Mouse (Mus musculus): ENCODE results near the gene Slc10a7. TPM values are rescaled to one million over a fixed set of nuclear protein-coding genes. Genes with fewer than 3 reads are reported as not detected.

Slc10a7 gene
- polyA plus RNA-seq, 1 experiment from 2014 or later = 19.7 TPM

GRCm38 (mm10) chr8:78719279-78720040, 210.3 kb downstream of the Slc10a7 start:
- no peaks in the 10 kb centered on the region for H3K27me3 ChIP-seq
- H3K36me3 ChIP-seq = 0 out of 2 replicates have a peak, but pooled peaks cover 7% of the 10 kb centered on the region
- H3K9ac ChIP-seq = no peak overlapping the region
- no peak for ATAC-seq (ENCODE audit: insufficient number of reproducible peaks, low FRiP score, low TSS enrichment, low read depth)
- H3K9me3 ChIP-seq (replicated peaks) = no peaks in the 10 kb centered on the region
- 86% methylated on average over 10 of the region's 10 CpGs for WGBS
- H3K4me3 ChIP-seq (replicated peaks) = no peak overlapping the region
- no peaks in the 10 kb centered on the region for H3K4me1 ChIP-seq
- no peak overlapping the region for H3K27ac ChIP-seq (replicated peaks)
- H3K4me2 ChIP-seq (replicated peaks) = no peak overlapping the region

- WGBS = 67% methylated on average over 8 of the region's 8 CpGs
- H3K9ac ChIP-seq = no peak overlapping the region
- no peaks in the 10 kb centered on the region for H3K27me3 ChIP-seq
- H3K4me2 ChIP-seq (replicated peaks) = no peak overlapping the region
- H3K4me1 ChIP-seq = no peaks in the 10 kb centered on the region
- H3K4me3 ChIP-seq (replicated peaks) = no peak overlapping the region
- H3K36me3 ChIP-seq = 0 out of 2 replicates have a peak, but pooled peaks cover 7% of the 10 kb centered on the region
- ATAC-seq (ENCODE audit: insufficient number of reproducible peaks, low FRiP score, low TSS enrichment, low read depth) = no peak
- H3K27ac ChIP-seq (replicated peaks) = no peak overlapping the region
- H3K9me3 ChIP-seq (replicated peaks) = no peaks in the 10 kb centered on the region
These were observed 210.9 kb downstream of the Slc10a7 start for GRCm38 (mm10) chr8:78720041-78720414.

- no peaks in the 10 kb centered on the region for H3K9me3 ChIP-seq (replicated peaks)
- H3K27me3 ChIP-seq = no peaks in the 10 kb centered on the region
- H3K4me2 ChIP-seq (replicated peaks) = no peak overlapping the region
- no peak overlapping the region for H3K4me3 ChIP-seq (replicated peaks)
- no peak overlapping the region for H3K9ac ChIP-seq
- ATAC-seq (ENCODE audit: insufficient number of reproducible peaks, low FRiP score, low TSS enrichment, low read depth) = no peak
- 0 out of 2 replicates have a peak, but pooled peaks cover 7% of the 10 kb centered on the region for H3K36me3 ChIP-seq
- 85% methylated on average over 5 of the region's 5 CpGs for WGBS
- H3K27ac ChIP-seq (replicated peaks) = no peak overlapping the region
- H3K4me1 ChIP-seq = no peaks in the 10 kb centered on the region
These were observed 212.4 kb downstream of the Slc10a7 start for GRCm38 (mm10) chr8:78721576-78721975.

GRCm38 (mm10) chr8:78722201-78722600, 213.1 kb downstream of the Slc10a7 start:
- Histone ChIP-seq H3K36me3 (0 out of 2 replicates have a peak, but pooled peaks cover 7% of the 10 kb centered on the region), H3K27ac (replicated peaks) (no peak overlapping the region), H3K4me3 (replicated peaks) (no peak overlapping the region), H3K4me1 (no peaks in the 10 kb centered on the region), H3K4me2 (replicated peaks) (no peak overlapping the region), H3K27me3 (no peaks in the 10 kb centered on the region), H3K9me3 (replicated peaks) (no peaks in the 10 kb centered on the region), H3K9ac (no peak overlapping the region)
- 74% methylated on average over 7 of the region's 7 CpGs for WGBS
- ATAC-seq (ENCODE audit: insufficient number of reproducible peaks, low FRiP score, low TSS enrichment, low read depth) = no peak

GRCm38 (mm10) chr8:78724832-78725231, 215.7 kb downstream of the Slc10a7 start:
- no peaks in the 10 kb centered on the region for H3K9me3 ChIP-seq (replicated peaks)
- WGBS = 79% methylated on average over 4 of the region's 4 CpGs
- no peaks in the 10 kb centered on the region for H3K4me1 ChIP-seq
- no peaks in the 10 kb centered on the region for H3K27me3 ChIP-seq
- no peak overlapping the region for H3K27ac ChIP-seq (replicated peaks)
- no peaks in the 10 kb centered on the region for H3K36me3 ChIP-seq
- no peak overlapping the region for H3K4me3 ChIP-seq (replicated peaks)
- no peak for ATAC-seq (ENCODE audit: insufficient number of reproducible peaks, low FRiP score, low TSS enrichment, low read depth)
- no peak overlapping the region for H3K4me2 ChIP-seq (replicated peaks)
- no peak overlapping the region for H3K9ac ChIP-seq

GRCm38 (mm10) chr8:78728240-78728639, 219.1 kb downstream of the Slc10a7 start:
- 79% methylated on average over 14 of the region's 14 CpGs for WGBS
- no peak overlapping the region for H3K9ac ChIP-seq

GRCm38 (mm10) chr8:78732410-78732809, 223.3 kb downstream of the Slc10a7 start:
- Histone ChIP-seq H3K4me2 (replicated peaks) (no peak overlapping the region), H3K4me1 (peaks cover 11% of the 10 kb centered on the region), H3K9me3 (replicated peaks) (no peaks in the 10 kb centered on the region), H3K36me3 (peaks cover 3% of the 10 kb centered on the region; the same call in 1 of the 2 replicates), H3K4me3 (replicated peaks) (no peak overlapping the region), H3K27ac (replicated peaks) (peak overlapping the region; percentile 74), H3K9ac (no peak overlapping the region), H3K27me3 (no peaks in the 10 kb centered on the region)
- WGBS = 30% methylated on average over 7 of the region's 7 CpGs
- peak; percentile 43 for ATAC-seq (ENCODE audit: insufficient number of reproducible peaks, low FRiP score, low TSS enrichment, low read depth)

More at GRCm38 (mm10) chr8:78728240-78728639, 219.1 kb downstream of the Slc10a7 start:
- Histone ChIP-seq H3K4me2 (replicated peaks) (no peak overlapping the region), H3K4me3 (replicated peaks) (no peak overlapping the region), H3K36me3 (peaks cover 3% of the 10 kb centered on the region; the same call in 1 of the 2 replicates), H3K27ac (replicated peaks) (no peak overlapping the region), H3K4me1 (peaks cover 11% of the 10 kb centered on the region), H3K27me3 (no peaks in the 10 kb centered on the region), H3K9me3 (replicated peaks) (no peaks in the 10 kb centered on the region)
- ATAC-seq (ENCODE audit: insufficient number of reproducible peaks, low FRiP score, low TSS enrichment, low read depth) = no peak

GRCm38 (mm10) chr8:78732995-78733512, 223.9 kb downstream of the Slc10a7 start:
- peaks cover 17% of the 10 kb centered on the region for H3K4me1 ChIP-seq
- no peaks in the 10 kb centered on the region for H3K9me3 ChIP-seq (replicated peaks)
- ATAC-seq (ENCODE audit: insufficient number of reproducible peaks, low FRiP score, low TSS enrichment, low read depth) = peak; percentile 41; the same call in 1 of the 2 replicates
- H3K4me3 ChIP-seq (replicated peaks) = no peak overlapping the region
- peak overlapping the region; percentile 74 for H3K27ac ChIP-seq (replicated peaks)
- H3K4me2 ChIP-seq (replicated peaks) = no peak overlapping the region
- H3K9ac ChIP-seq = no peak overlapping the region
- H3K36me3 ChIP-seq = peaks cover 3% of the 10 kb centered on the region; the same call in 1 of the 2 replicates
- 73% methylated on average over 12 of the region's 12 CpGs for WGBS
- no peaks in the 10 kb centered on the region for H3K27me3 ChIP-seq

GRCm38 (mm10) chr8:78734721-78735517, 225.8 kb downstream of the Slc10a7 start:
- Histone ChIP-seq H3K4me3 (replicated peaks) (no peak overlapping the region), H3K4me2 (replicated peaks) (no peak overlapping the region), H3K4me1 (peaks cover 23% of the 10 kb centered on the region), H3K27me3 (no peaks in the 10 kb centered on the region), H3K36me3 (peaks cover 3% of the 10 kb centered on the region; the same call in 1 of the 2 replicates), H3K27ac (replicated peaks) (no peak overlapping the region), H3K9me3 (replicated peaks) (no peaks in the 10 kb centered on the region), H3K9ac (no peak overlapping the region)
- 89% methylated on average over 9 of the region's 9 CpGs for WGBS
- ATAC-seq (ENCODE audit: insufficient number of reproducible peaks, low FRiP score, low TSS enrichment, low read depth) = no peak

- Histone ChIP-seq H3K36me3 (no peaks in the 10 kb centered on the region), H3K4me2 (replicated peaks) (no peak overlapping the region), H3K4me3 (replicated peaks) (no peak overlapping the region), H3K9me3 (replicated peaks) (no peaks in the 10 kb centered on the region), H3K9ac (no peak overlapping the region), H3K27ac (replicated peaks) (peak overlapping the region; percentile 36; the same call in 1 of the 2 replicates), H3K27me3 (no peaks in the 10 kb centered on the region), H3K4me1 (peaks cover 36% of the 10 kb centered on the region)
- no peak for ATAC-seq (ENCODE audit: insufficient number of reproducible peaks, low FRiP score, low TSS enrichment, low read depth)
- 52% methylated on average over 4 of the region's 4 CpGs for WGBS
These were observed 229.2 kb downstream of the Slc10a7 start for GRCm38 (mm10) chr8:78738304-78738703.

- no peak overlapping the region for H3K4me2 ChIP-seq (replicated peaks)
- H3K36me3 ChIP-seq = no peaks in the 10 kb centered on the region
- H3K9ac ChIP-seq = no peak overlapping the region
- no peak overlapping the region for H3K4me3 ChIP-seq (replicated peaks)
- no peaks in the 10 kb centered on the region for H3K9me3 ChIP-seq (replicated peaks)
- H3K27ac ChIP-seq (replicated peaks) = peak overlapping the region; percentile 88
- H3K27me3 ChIP-seq = no peaks in the 10 kb centered on the region
- ATAC-seq (ENCODE audit: insufficient number of reproducible peaks, low FRiP score, low TSS enrichment, low read depth) = no peak
- WGBS = 32% methylated on average over 6 of the region's 6 CpGs
- peaks cover 36% of the 10 kb centered on the region for H3K4me1 ChIP-seq
These were observed 231.8 kb downstream of the Slc10a7 start for GRCm38 (mm10) chr8:78740936-78741335.
